Mouse (Mus musculus): ENCODE results near the gene 1700037H04Rik.

GRCm38 (mm10) chr2:131176491-131176890, 16.6 kb upstream of the 1700037H04Rik start:
- no peak for TF ChIP-seq CTCF (IDR thresholded peaks at IDR 0.05; ENCODE audit: borderline replicate concordance, extremely low read depth, insufficient read depth, insufficient read length)
- no peak for TF ChIP-seq POLR2A (IDR thresholded peaks at IDR 0.05; ENCODE audit: borderline replicate concordance, extremely low read depth, insufficient read depth, insufficient read length, poor library complexity, severe bottlenecking)

Data from brain, embryonic 14.5 days (tissue).